Mouse (Mus musculus) megakaryocyte-erythroid progenitor cell, adult 5-6 weeks (primary cell): Measurements from ENCODE around the gene Stard10. TPM values are rescaled to one million over a fixed set of nuclear protein-coding genes. Genes with fewer than 3 reads are reported as not detected.

ENCODE experiments used
- ATAC-seq: replicated peaks from 2 replicates; pipeline ENCODE4 v1.8.0; 2016; ENCODE audit warnings: mild to moderate bottlenecking, inconsistent platforms; ENCODE audit not compliant: severe bottlenecking, poor library complexity, low FRiP score, low TSS enrichment
- total RNA-seq, 2 experiments: library from RNA; stranded (forward) in 1 of 2; stranded (reverse) in 1 of 2; fragments of 200-1000, 215-1000 nt in 1 of 2; fragments of >200 nt in 1 of 2; fragmentation: Nextera tagmentation in 1 of 2; gene quantifications; 2 replicates each; pipeline ENCODE4 v1.2.3; 2014 to 2017

Stard10 gene
- total RNA-seq, 2 experiments from 2014 or later = 198 to 310 TPM

GRCm38 (mm10) chr7:101389256-101389655 lies 72.4 kb downstream of the Stard10 start:
- no peak for ATAC-seq

DNA sequence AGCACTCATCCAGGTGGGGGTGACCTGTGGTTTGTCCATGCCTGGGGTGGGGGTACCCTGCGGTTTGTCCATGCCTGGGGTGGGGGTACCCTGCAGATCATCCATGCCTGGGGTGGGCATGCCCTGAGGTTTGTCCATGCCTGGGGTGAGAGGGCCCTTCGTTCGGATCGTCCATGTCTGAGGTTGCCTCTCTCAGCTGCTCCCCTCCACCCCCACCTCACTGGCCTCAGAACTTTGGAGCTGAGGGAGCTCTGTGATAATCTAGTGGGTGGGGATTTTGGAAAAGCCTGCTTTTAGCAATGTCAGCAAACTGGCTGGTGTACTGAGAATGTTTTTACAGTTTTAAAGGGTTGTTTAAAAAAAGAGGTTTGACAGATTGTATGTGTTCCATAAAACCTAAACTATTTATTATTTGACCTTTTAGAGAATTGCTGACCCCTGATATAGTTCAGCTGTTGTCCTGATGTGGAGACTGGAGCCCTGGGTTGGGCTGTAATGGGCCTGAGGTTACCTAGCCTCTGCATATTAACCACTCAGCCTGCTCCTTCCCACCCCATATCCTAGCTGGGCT lies 75.1 kb downstream of the Stard10 start:
- ATAC-seq = no peak

DNA sequence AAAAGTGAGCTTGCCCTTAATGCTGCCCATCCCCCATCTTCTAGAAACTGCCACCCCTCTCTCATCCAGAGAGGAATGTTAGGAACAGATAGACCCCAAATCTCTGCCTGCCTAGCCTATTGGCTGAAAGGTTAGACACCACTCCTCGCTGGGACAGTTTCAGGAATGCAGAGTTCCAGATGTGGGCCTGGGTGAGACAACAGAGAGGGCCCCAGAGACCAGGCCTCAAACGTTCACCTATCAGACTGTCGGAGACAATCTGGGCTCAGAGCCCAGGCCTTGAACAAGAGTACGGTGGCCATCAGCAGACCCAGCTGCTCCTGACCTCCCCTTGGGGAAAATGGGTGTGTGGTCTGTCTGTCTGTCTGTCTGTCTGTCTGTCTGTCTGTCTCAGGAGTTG lies 76.1 kb downstream of the Stard10 start:
- no peak for ATAC-seq

DNA sequence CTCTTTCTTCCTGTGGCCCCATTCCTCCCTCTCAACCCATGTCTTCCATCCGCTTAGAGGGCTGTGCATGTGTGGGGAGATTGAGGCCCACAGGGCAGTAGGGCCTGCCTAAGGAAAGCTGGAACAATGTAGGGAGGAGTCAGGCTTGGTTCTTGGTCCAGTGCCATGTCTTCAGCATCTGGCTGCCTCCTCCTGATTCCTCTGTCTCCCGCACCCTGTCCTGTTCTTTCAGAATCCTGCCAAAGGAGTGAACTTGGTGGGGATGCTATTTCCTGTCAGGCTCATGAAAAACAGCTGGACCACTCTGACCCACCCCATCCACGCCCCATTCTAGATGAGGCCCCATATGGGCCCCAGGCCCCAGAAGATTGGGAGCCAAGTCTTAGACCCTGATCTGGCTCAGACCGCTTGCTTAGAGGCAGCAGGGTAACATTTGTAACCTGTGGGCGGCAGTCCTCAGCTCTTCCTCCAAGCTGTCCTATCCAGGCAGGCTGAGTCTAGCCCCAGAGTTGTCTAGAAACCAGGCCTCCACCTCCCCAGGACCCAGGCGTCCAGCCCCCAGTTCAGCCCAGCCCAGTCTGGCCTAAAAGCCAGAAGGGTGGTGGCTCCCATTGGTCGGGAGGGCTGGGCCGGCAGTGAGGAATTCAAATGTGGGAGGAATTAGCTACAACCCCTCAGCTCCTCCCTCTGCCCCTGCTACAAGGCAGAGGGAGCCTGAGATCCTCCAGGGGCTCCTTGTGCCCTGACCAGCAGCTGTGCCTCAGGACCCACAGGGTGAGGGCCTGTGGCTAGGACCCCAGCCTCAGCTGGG lies 77.0 kb downstream of the Stard10 start:
- ATAC-seq = no peak

- ATAC-seq = no peak
Measured at GRCm38 (mm10) chr7:101394569-101394968, 77.7 kb downstream of the Stard10 start.

DNA sequence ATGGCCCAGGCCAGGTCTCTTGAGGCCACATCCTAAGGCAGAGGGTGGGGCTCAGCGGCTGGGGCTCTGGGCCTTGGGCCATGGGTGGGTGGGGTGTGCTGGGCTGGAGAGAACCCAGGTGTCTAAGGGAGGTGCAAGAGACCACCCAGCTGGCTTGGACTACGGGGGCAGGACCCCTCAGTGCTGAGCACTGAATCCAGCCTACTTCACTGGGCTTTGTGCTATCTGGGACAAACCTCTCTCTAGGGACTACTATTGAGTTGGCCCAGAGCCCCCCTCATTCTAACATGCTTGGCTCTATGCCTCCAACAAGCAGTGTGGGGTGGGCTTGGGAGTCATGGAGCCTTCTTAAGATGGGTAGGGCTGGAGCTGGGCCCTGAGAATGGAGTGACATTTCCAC lies 78.6 kb downstream of the Stard10 start:
- ATAC-seq = no peak

Other genes with a start within 250 kb of the Stard10 start
- 16.2 and 19.1 TPM in 2 replicates for gene Fchsd2, start 224.2 kb upstream of the Stard10 start, total RNA-seq (2014; fragmentation: Nextera tagmentation)
- gene Fchsd2, start 224.2 kb upstream of the Stard10 start, total RNA-seq (2017) = 20.2 and 22.6 TPM in 2 replicates
- gene Atg16l2, start 14.8 kb upstream of the Stard10 start, total RNA-seq (2014; fragmentation: Nextera tagmentation) = 6.1 and 15.3 TPM in 2 replicates
- gene Atg16l2, start 14.8 kb upstream of the Stard10 start, total RNA-seq (2017) = 0.70 and 1.6 TPM in 2 replicates
- gene Arap1, start 31.0 kb downstream of the Stard10 start, total RNA-seq (2014; fragmentation: Nextera tagmentation) = 68.9 and 88.4 TPM in 2 replicates
- 20.1 and 31.0 TPM in 2 replicates for gene Arap1, start 31.0 kb downstream of the Stard10 start, total RNA-seq (2017)
- not detected in 2 replicates for gene Gm45837, start 93.8 kb downstream of the Stard10 start, total RNA-seq (2014; fragmentation: Nextera tagmentation)
- not detected in 2 replicates for gene Gm45837, start 93.8 kb downstream of the Stard10 start, total RNA-seq (2017)
- 4.7 and 19.4 TPM in 2 replicates for gene Pde2a, start 104.6 kb downstream of the Stard10 start, total RNA-seq (2014; fragmentation: Nextera tagmentation)
- 4.5 and 6.0 TPM in 2 replicates for gene Pde2a, start 104.6 kb downstream of the Stard10 start, total RNA-seq (2017)